Mouse (Mus musculus): Measurements from ENCODE around the gene Mcm10. TPM values are rescaled to one million over a fixed set of nuclear protein-coding genes. Genes with fewer than 3 reads are reported as not detected.
A peak's percentile ranks its signal among the peaks of the same experiment; 100 is the strongest.

Mcm10 gene
- polyA plus RNA-seq, 1 experiment from 2014 or later = 59.0 TPM

DNA sequence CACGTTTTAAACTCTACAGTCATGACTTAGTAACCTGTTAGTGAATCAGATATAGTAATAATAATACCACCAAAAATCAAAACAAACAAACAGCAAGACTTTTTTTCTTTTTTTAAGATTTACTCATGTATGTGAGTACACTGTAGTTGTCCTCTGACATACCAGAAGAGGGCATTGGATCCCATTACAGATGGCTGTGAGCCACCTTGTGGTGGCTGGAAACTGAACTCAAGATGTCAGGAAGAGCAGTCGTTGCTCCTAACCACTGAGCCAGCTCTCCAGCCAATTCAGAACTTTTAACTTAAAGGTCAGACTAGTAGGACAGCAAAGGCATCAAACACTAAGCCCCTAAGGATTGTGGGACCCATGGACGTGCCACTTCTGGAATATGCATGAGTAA lies 13.7 kb downstream of the Mcm10 start:
- Histone ChIP-seq H3K27ac (no peak overlapping the region), H3K36me3 (peaks cover 99% of the 10 kb centered on the region), H3K4me1 (peaks cover 3% of the 10 kb centered on the region; the same call in 1 of the 2 replicates), H3K9ac (no peak overlapping the region), H3K27me3 (replicated peaks) (no peaks in the 10 kb centered on the region), H3K4me3 (no peak overlapping the region), H3K9me3 (replicated peaks) (no peaks in the 10 kb centered on the region), H3K4me2 (no peak overlapping the region)
- 83% methylated on average over 3 of the region's 3 CpGs for WGBS (ENCODE audit: insufficient replicate concordance)
- ATAC-seq = no peak

GRCm38 (mm10) chr2:4996421-4996824 lies 16.2 kb downstream of the Mcm10 start:
- ATAC-seq = no peak
- Histone ChIP-seq H3K27me3 (replicated peaks) (no peaks in the 10 kb centered on the region), H3K4me3 (no peak overlapping the region), H3K9me3 (replicated peaks) (no peaks in the 10 kb centered on the region), H3K27ac (no peak overlapping the region), H3K9ac (no peak overlapping the region), H3K4me1 (peaks cover 3% of the 10 kb centered on the region; the same call in 1 of the 2 replicates), H3K4me2 (no peak overlapping the region), H3K36me3 (peaks cover 98% of the 10 kb centered on the region)
- WGBS (ENCODE audit: insufficient replicate concordance) = 86% methylated on average over 6 of the region's 6 CpGs

- Histone ChIP-seq H3K36me3 (peaks cover 98% of the 10 kb centered on the region), H3K9ac (no peak overlapping the region), H3K4me3 (no peak overlapping the region), H3K9me3 (replicated peaks) (no peaks in the 10 kb centered on the region), H3K4me2 (no peak overlapping the region), H3K27ac (no peak overlapping the region), H3K27me3 (replicated peaks) (no peaks in the 10 kb centered on the region), H3K4me1 (peaks cover 3% of the 10 kb centered on the region; the same call in 1 of the 2 replicates)
- no peak for ATAC-seq
- WGBS (ENCODE audit: insufficient replicate concordance) = 87% methylated on average over 11 of the region's 11 CpGs
Observed at GRCm38 (mm10) chr2:4995646-4996045, 16.9 kb downstream of the Mcm10 start.

DNA sequence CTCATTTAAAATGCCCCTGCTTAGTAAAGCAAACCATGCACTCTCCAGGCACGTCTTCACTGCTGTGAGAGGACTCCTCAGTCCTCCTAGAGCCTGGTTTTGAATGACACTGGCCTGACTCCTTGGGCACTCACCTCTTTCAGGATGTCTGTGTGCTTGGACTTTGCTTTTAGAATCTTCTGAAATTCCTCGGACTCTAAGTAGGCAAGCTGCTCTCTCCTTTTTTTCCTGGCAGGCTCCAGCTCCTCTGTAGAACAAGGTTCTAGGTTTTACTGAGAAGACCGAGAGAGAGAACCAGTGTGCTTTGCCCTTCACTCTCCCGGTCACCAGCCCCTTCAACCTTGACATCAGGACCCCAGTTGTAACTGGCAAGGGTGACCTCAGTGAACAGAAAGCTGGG lies 18.2 kb downstream of the Mcm10 start:
- Histone ChIP-seq H3K4me2 (no peak overlapping the region), H3K9ac (no peak overlapping the region), H3K4me3 (no peak overlapping the region), H3K9me3 (replicated peaks) (no peaks in the 10 kb centered on the region), H3K36me3 (peaks cover 98% of the 10 kb centered on the region), H3K27ac (no peak overlapping the region), H3K27me3 (replicated peaks) (no peaks in the 10 kb centered on the region), H3K4me1 (peaks cover 3% of the 10 kb centered on the region; the same call in 1 of the 2 replicates)
- no peak for ATAC-seq
- 92% methylated on average over 4 of the region's 4 CpGs for WGBS (ENCODE audit: insufficient replicate concordance)

DNA sequence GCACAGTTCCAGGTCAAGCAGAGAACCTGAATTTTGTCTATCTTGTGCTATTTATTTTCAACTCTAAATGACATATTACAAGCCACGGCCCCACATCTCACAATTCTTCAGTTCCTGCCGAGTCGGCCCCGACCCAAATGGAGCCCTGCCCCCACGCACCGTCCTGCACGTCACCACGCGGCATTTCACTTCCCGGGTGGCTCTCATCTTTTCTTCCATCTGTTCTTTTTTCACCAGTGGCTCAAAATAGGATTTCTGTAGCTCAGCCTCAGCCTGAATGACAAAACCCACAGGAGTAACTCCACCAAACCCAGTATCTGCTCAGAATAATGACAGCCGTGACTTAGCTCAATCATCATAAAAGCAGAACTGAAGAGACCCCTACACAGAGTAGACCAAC lies 19.0 kb downstream of the Mcm10 start:
- no peaks in the 10 kb centered on the region for H3K27me3 ChIP-seq (replicated peaks)
- peaks cover 92% of the 10 kb centered on the region for H3K36me3 ChIP-seq
- no peak overlapping the region for H3K4me3 ChIP-seq
- H3K4me2 ChIP-seq = no peak overlapping the region
- peaks cover 3% of the 10 kb centered on the region; the same call in 1 of the 2 replicates for H3K4me1 ChIP-seq
- 85% methylated on average over 11 of the region's 11 CpGs for WGBS (ENCODE audit: insufficient replicate concordance)
- no peak for ATAC-seq
- H3K9me3 ChIP-seq (replicated peaks) = no peaks in the 10 kb centered on the region
- no peak overlapping the region for H3K9ac ChIP-seq
- no peak overlapping the region for H3K27ac ChIP-seq

DNA sequence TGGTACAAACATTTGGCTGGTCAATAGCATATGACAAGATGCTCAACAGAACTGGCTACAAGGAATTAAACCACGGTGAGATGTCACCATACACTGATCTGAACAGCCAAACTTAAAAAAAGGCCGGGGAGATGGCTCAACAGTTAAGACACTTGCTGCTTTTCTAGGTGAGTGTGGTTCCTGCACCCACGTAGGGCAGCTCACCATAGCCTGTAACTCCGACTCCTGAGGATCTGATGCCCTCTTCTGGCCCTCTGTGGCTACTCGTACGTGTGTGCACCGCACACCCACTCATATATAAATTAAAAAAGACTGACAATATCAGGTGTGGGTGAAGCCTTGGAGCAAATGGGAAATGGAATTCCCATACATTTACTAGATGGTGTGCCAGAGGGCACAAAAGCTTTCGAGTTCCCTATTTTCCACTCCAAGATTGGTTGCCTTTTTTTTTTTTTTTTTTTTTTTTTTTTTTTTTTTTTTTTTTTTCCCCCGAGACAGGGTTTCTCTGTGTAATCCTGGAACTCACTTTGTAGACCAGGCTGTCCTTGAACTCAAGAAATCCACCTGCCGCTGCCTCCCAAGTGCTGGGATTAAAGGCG lies 23.7 kb downstream of the Mcm10 start:
- H3K36me3 ChIP-seq = peaks cover 46% of the 10 kb centered on the region
- H3K27me3 ChIP-seq (replicated peaks) = no peaks in the 10 kb centered on the region
- no peak overlapping the region for H3K9ac ChIP-seq
- no peak overlapping the region for H3K27ac ChIP-seq
- H3K4me2 ChIP-seq = no peak overlapping the region
- 76% methylated on average over 11 of the region's 11 CpGs for WGBS (ENCODE audit: insufficient replicate concordance)
- ATAC-seq = 0 out of 2 replicates have a peak, but pooled peaks have one; percentile 43
- H3K4me1 ChIP-seq = no peaks in the 10 kb centered on the region
- no peaks in the 10 kb centered on the region for H3K9me3 ChIP-seq (replicated peaks)
- H3K4me3 ChIP-seq = no peak overlapping the region

DNA sequence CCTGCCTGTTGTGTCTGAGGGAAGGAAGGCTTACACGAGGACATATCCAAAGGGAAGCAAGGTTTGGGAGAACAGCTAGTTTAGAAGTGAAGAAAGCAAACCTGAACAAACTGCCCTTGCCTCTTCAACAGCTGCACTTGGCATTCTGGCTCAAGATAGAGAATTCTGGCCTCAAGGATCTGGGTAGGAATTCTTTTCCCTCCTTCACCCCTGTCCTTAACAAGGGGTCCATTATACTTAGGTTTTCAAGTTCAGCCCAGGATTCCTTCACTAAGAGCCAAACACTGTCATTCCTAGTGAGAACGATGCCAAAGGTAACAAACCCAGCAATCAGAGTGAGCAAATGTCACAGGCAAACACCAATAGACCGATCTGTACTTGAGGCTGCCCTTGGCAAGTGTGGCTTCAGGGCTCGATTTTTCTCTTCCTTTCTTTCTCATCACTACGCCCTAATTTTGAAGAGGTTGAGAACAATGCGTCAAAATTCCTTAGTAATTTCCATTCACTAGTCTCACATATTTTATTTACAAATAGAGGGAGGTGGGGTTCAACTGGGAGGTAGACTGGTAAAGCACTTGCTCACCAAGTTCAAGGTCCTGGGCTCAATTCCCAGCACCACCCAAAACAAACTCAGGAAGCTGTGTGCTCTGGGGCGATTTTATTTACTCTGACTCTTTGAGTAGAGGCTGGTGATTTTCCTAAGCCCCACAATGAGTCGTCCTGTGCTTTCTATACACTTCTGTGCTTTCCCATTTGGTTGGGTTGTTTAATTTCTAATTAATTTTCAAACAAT lies 25.0 kb downstream of the Mcm10 start:
- no peaks in the 10 kb centered on the region for H3K4me1 ChIP-seq
- H3K4me2 ChIP-seq = no peak overlapping the region
- no peak for ATAC-seq
- 72% methylated on average over 8 of the region's 8 CpGs for WGBS (ENCODE audit: insufficient replicate concordance)
- H3K27ac ChIP-seq = no peak overlapping the region
- no peak overlapping the region for H3K9ac ChIP-seq
- no peaks in the 10 kb centered on the region for H3K9me3 ChIP-seq (replicated peaks)
- no peaks in the 10 kb centered on the region for H3K27me3 ChIP-seq (replicated peaks)
- peaks cover 32% of the 10 kb centered on the region for H3K36me3 ChIP-seq
- H3K4me3 ChIP-seq = no peak overlapping the region

- H3K4me2 ChIP-seq = no peak overlapping the region
- no peak overlapping the region for H3K27ac ChIP-seq
- H3K27me3 ChIP-seq (replicated peaks) = no peaks in the 10 kb centered on the region
- H3K9ac ChIP-seq = no peak overlapping the region
- 78% methylated on average over 4 of the region's 4 CpGs for WGBS (ENCODE audit: insufficient replicate concordance)
- no peak overlapping the region for H3K4me3 ChIP-seq
- ATAC-seq = no peak
- H3K36me3 ChIP-seq = peaks cover 25% of the 10 kb centered on the region
- no peaks in the 10 kb centered on the region for H3K4me1 ChIP-seq
- H3K9me3 ChIP-seq (replicated peaks) = no peaks in the 10 kb centered on the region
Observed at GRCm38 (mm10) chr2:4986798-4987197, 25.8 kb downstream of the Mcm10 start.

DNA sequence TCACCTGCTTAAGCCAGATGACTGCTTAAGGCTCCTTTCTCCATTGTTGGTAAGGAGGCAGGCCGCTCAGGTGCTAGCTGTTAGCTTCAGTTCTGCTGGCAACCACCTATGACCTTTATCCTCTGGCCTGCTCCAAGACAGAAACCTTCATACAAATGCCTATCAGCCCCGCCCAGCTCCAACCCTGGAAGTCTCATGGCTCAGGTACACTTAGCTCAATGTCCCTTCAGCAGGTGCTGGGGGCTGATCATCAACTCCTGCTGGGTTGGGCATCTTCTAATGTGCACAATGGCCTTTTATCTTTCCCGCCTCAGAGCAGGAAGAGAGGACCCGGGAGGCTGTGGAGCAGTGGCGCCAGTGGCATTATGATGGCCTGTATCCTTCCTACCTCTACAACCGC lies 27.6 kb downstream of the Mcm10 start:
- Histone ChIP-seq H3K4me3 (no peak overlapping the region), H3K9ac (no peak overlapping the region), H3K27me3 (replicated peaks) (no peaks in the 10 kb centered on the region), H3K4me1 (no peaks in the 10 kb centered on the region), H3K9me3 (replicated peaks) (no peaks in the 10 kb centered on the region), H3K4me2 (no peak overlapping the region), H3K27ac (no peak overlapping the region), H3K36me3 (peaks cover 8% of the 10 kb centered on the region)
- no peak for ATAC-seq
- 64% methylated on average over 6 of the region's 6 CpGs for WGBS (ENCODE audit: insufficient replicate concordance)

- Histone ChIP-seq H3K36me3 (0 out of 2 replicates have a peak, but pooled peaks cover 2% of the 10 kb centered on the region), H3K27ac (no peak overlapping the region), H3K4me2 (no peak overlapping the region), H3K4me3 (no peak overlapping the region), H3K9me3 (replicated peaks) (no peaks in the 10 kb centered on the region), H3K4me1 (no peaks in the 10 kb centered on the region), H3K9ac (no peak overlapping the region), H3K27me3 (replicated peaks) (no peaks in the 10 kb centered on the region)
- ATAC-seq = no peak
- 31% methylated on average over 5 of the region's 5 CpGs for WGBS (ENCODE audit: insufficient replicate concordance)
Observed at GRCm38 (mm10) chr2:4983987-4984386, 28.6 kb downstream of the Mcm10 start.

- ATAC-seq = no peak
- no peak overlapping the region for H3K4me3 ChIP-seq
- 41% methylated on average over 8 of the region's 8 CpGs for WGBS (ENCODE audit: insufficient replicate concordance)
- no peak overlapping the region for H3K4me2 ChIP-seq
- H3K4me1 ChIP-seq = no peaks in the 10 kb centered on the region
- H3K27ac ChIP-seq = no peak overlapping the region
- H3K9ac ChIP-seq = no peak overlapping the region
- no peaks in the 10 kb centered on the region for H3K9me3 ChIP-seq (replicated peaks)
- 0 out of 2 replicates have a peak, but pooled peaks cover 3% of the 10 kb centered on the region for H3K27me3 ChIP-seq (replicated peaks)
- no peaks in the 10 kb centered on the region for H3K36me3 ChIP-seq
Observed at GRCm38 (mm10) chr2:4978091-4978490, 34.5 kb downstream of the Mcm10 start.

DNA sequence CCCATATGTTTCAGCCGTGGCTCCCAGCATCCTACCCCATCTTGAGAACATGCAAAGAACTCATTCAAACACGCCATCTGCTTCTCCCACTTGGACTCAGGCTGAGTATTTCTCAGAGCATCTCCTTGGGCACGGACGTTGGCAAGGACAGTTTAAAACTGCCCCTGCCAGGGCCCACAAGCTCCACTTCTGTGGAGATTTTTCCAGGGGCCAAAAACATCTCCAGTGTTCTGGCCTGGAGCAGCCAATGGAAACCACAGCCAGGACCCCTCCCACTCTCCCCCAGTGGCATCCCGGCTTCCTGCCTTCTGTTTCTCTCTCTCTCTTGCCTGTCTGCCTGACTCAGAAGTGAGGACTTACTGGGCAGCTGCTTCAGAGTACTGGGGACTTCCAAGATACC lies 36.8 kb downstream of the Mcm10 start, which contains the start of gene Ucma:
Gene Ucma, plus strand, starts transcription at position 316 of the 400 bp plus-strand sequence.
- H3K27ac ChIP-seq = no peak within 1 kb of the TSS
- 53% methylated on average over 5 of the region's 5 CpGs for WGBS (ENCODE audit: insufficient replicate concordance)
- H3K9me3 ChIP-seq (replicated peaks) = no peaks in the 10 kb centered on the region
- ATAC-seq = no peak
- 0 out of 2 replicates have a peak, but pooled peaks cover 3% of the 10 kb centered on the region for H3K27me3 ChIP-seq (replicated peaks)
- H3K4me2 ChIP-seq = no peak within 1 kb of the TSS
- H3K4me3 ChIP-seq = no peak within 1 kb of the TSS
- no peak within 1 kb of the TSS for H3K9ac ChIP-seq
- H3K4me1 ChIP-seq = no peaks in the 10 kb centered on the region
- no peaks in the 10 kb centered on the region for H3K36me3 ChIP-seq

All from liver, embryonic 12.5 days (tissue).